Mouse (Mus musculus): ENCODE results near the gene Olfr808. TPM values are rescaled to one million over a fixed set of nuclear protein-coding genes. Genes with fewer than 3 reads are reported as not detected.

Gene Olfr808
- not detected for total RNA-seq (2023)

DNA sequence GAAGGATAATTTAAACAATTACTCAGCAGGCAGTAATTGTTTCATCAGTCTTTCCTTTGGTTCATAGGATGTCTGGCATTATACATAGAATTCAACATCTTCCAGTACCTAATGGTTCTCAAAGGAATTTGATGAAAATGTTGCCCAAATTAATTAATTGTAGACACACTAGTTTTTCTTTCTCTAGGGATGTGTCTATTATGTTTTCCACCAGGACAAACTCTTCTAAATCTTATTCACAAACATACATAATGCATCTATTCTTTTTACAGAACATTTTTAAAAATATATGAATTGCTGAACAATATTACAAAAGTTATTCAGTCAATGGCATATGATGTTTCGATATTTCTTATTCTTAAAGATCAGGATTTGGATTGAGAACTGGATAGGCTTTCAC lies at the start of gene Olfr808:
Gene Olfr808, plus strand, starts transcription at position 301 of the 400 bp plus-strand sequence.

DNA sequence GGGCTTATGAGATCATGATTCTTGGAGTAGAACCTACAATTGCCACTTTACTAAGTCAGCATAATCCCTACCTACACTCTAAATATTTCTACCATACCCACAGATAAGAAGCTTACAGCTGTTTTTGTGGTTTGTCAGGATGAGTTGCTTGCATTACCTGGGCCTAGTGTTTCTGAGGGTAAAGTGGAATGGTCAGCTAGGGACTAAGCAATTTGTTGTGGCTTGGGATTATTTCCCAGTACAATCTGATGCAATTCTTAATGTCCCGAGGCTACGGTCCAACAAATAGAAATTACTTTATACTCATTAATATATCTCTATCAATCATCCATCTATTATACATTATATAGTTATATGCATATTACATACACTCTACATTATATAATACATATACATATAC lies 36.0 kb upstream of the Olfr808 start, which contains the start of gene Olfr805:
Gene Olfr805, minus strand, starts transcription at position 101 of the 400 bp plus-strand sequence.

DNA sequence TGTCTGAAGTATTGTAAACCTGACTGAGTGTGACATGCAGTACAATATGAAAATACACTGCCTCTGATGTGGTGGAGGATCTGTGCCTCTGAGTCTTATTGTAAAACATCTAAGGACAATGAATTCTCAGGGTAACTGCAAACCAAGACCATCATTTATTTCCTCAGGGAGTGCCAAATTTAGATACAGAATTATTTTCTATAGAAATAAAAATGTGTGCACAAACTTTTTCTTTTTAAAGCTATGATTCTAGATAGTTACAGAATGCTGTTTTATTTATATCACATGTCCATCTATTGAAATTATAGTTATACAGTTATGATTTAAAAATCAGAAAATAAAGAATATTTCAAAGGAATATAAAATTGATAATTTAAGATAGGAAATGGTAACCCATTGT lies 23.5 kb upstream of the Olfr808 start, which contains the start of gene Olfr806:
Gene Olfr806, minus strand, starts transcription at position 101 of the 400 bp plus-strand sequence.

DNA sequence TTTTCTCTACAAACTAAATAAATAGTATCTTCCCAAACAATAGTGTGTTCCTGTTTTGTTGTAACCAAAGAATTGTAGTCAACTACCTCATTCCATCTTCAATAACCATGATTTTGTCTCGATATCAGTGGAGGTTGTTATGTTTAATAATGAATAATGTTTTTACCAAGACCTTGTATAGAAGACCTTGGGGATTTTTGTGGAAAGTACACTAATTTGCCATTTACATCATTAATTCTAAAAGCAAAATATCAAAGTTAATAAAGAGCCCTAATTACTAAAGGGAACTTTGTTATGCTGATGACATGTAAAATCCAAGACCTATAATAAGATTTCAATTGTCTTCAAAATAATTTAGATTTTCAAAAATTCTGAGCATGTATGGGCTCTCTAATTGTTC lies 7.6 kb upstream of the Olfr808 start, which contains the start of gene Olfr807:
Gene Olfr807, minus strand, starts transcription at position 101 of the 400 bp plus-strand sequence.

DNA sequence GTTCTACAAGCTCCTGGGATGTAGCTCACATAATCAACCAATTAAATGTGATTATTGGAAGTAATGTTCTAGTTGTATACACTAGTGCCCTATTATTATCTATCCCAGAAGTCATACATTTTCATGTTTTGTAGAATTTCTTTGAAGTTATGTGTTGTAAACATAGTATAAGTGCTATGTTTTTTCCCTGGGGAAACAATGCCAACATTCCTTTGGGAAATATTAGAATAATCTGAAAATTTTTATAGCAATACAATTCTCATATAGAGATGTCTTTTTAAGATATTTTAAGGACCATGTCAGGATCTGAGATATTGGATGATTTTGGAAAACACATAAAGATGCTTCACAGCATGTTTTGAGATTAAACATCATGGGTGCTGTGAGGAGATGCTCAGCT lies 9.1 kb downstream of the Olfr808 start, which contains the start of gene Olfr809:
Gene Olfr809, plus strand, starts transcription at position 301 of the 400 bp plus-strand sequence.

DNA sequence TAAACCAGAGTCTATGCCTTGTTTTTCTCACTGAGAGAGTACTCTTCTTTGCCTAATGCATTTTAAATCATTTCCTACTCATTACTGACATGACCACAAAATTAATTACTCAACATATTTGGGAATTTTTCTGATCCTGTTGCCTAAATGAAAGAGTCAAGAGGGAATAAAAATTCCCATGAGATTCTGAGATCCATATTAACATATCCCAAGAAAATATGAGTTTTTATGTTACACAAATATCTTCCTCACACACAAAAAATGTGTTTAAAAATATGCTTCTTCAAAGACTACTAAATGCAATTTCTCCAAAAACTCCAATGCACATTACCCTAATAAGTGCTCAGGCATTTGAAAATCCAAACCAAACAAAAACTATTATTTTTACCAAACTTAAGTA lies 29.5 kb downstream of the Olfr808 start, which contains the start of gene Olfr810:
Gene Olfr810, minus strand, starts transcription at position 101 of the 400 bp plus-strand sequence.

DNA sequence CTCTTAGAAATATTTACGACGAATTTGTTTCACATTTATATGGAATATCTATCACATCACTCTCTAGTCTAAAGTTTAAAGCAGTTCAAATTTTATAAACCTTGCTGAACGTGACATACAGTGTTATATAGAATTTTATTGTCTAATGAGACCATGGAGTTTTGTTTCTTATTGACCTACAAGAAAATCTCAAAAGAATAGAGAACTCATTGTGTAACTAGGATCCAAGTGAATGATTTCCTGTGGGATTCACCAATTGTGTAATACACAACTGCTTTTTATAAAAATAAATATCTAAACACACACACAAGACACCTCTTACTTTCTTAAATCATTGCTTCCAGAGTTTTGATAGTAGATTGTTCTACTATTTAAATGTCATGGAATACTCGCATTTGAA lies 39.0 kb downstream of the Olfr808 start, which contains the start of gene Olfr811:
Gene Olfr811, minus strand, starts transcription at position 101 of the 400 bp plus-strand sequence.

Other genes starting within 250 kb of the Olfr808 start
- not detected for gene Olfr791, start 243.7 kb upstream of the Olfr808 start, total RNA-seq (2023)
- not detected for gene Olfr792, start 226.3 kb upstream of the Olfr808 start, total RNA-seq (2023)
- not detected for gene Olfr794, start 197.8 kb upstream of the Olfr808 start, total RNA-seq (2023)
- gene Olfr796, start 152.9 kb upstream of the Olfr808 start, total RNA-seq (2023), result not detected
- not detected for gene Olfr798, start 137.5 kb upstream of the Olfr808 start, total RNA-seq (2023)
- gene Olfr799, start 128.0 kb upstream of the Olfr808 start, total RNA-seq (2023), result not detected
- not detected for gene Olfr800, start 107.8 kb upstream of the Olfr808 start, total RNA-seq (2023)
- gene Olfr801, start 91.6 kb upstream of the Olfr808 start, total RNA-seq (2023), result not detected
- gene Olfr802, start 77.3 kb upstream of the Olfr808 start, total RNA-seq (2023), result not detected
- gene Olfr803, start 71.2 kb upstream of the Olfr808 start, total RNA-seq (2023), result not detected
- gene Olfr804, start 62.3 kb upstream of the Olfr808 start, total RNA-seq (2023), result not detected
- gene Olfr805, start 36.1 kb upstream of the Olfr808 start, total RNA-seq (2023), result not detected
- not detected for gene Olfr806, start 23.6 kb upstream of the Olfr808 start, total RNA-seq (2023)
- not detected for gene Olfr807, start 7.7 kb upstream of the Olfr808 start, total RNA-seq (2023)
- not detected for gene Olfr809, start 9.2 kb downstream of the Olfr808 start, total RNA-seq (2023)
- not detected for gene Olfr810, start 29.4 kb downstream of the Olfr808 start, total RNA-seq (2023)
- gene Olfr811, start 38.9 kb downstream of the Olfr808 start, total RNA-seq (2023), result not detected
- gene Olfr812, start 80.6 kb downstream of the Olfr808 start, total RNA-seq (2023), result not detected
- not detected for gene Olfr813, start 89.9 kb downstream of the Olfr808 start, total RNA-seq (2023)
- gene Olfr814, start 114.4 kb downstream of the Olfr808 start, total RNA-seq (2023), result not detected
- not detected for gene Olfr815, start 140.4 kb downstream of the Olfr808 start, total RNA-seq (2023)
- not detected for gene Olfr816, start 150.1 kb downstream of the Olfr808 start, total RNA-seq (2023)
- gene Olfr818, start 183.6 kb downstream of the Olfr808 start, total RNA-seq (2023), result not detected
- gene Olfr819, start 201.8 kb downstream of the Olfr808 start, total RNA-seq (2023), result not detected
- gene Olfr247, start 210.7 kb downstream of the Olfr808 start, total RNA-seq (2023), result not detected
- not detected for gene Gm10310, start 219.6 kb downstream of the Olfr808 start, total RNA-seq (2023)
- gene Olfr820, start 247.1 kb downstream of the Olfr808 start, total RNA-seq (2023), result not detected